Mouse (Mus musculus): ENCODE data around the gene Mapk11. TPM values are rescaled to one million over a fixed set of nuclear protein-coding genes. Genes with fewer than 3 reads are reported as not detected.
A peak's percentile ranks its signal among the peaks of the same experiment; 100 is the strongest.

Mapk11 gene
- polyA plus RNA-seq, 1 experiment from 2014 or later: 12.7 TPM

- Histone ChIP-seq H3K9me3 (replicated peaks) (no peaks in the 10 kb centered on the region), H3K36me3 (peaks cover 16% of the 10 kb centered on the region), H3K9ac (no peak overlapping the region), H3K4me2 (replicated peaks) (peak overlapping the region; percentile 81), H3K27me3 (peaks cover 28% of the 10 kb centered on the region), H3K27ac (replicated peaks) (no peak overlapping the region), H3K4me1 (peaks cover 40% of the 10 kb centered on the region), H3K4me3 (replicated peaks) (peak overlapping the region; percentile 68)
- 1% methylated on average over 13 of the region's 13 CpGs for WGBS
- ATAC-seq (ENCODE audit: insufficient number of reproducible peaks, low FRiP score, low TSS enrichment, low read depth): no peak
Observed at GRCm38 (mm10) chr15:89150041-89150390, 588 bp upstream of the Mapk11 start.

GRCm38 (mm10) chr15:89148496-89149270, 745 bp downstream of the Mapk11 start:
- 0 out of 2 replicates have a peak overlapping the region, but pooled peaks have one; percentile 48 for H3K27ac ChIP-seq (replicated peaks)
- H3K27me3 ChIP-seq: peaks cover 28% of the 10 kb centered on the region
- ATAC-seq (ENCODE audit: insufficient number of reproducible peaks, low FRiP score, low TSS enrichment, low read depth): no peak
- peak overlapping the region; percentile 68 for H3K4me3 ChIP-seq (replicated peaks)
- peak overlapping the region; percentile 81 for H3K4me2 ChIP-seq (replicated peaks)
- no peaks in the 10 kb centered on the region for H3K9me3 ChIP-seq (replicated peaks)
- peaks cover 4% of the 10 kb centered on the region for H3K36me3 ChIP-seq
- 5% methylated on average over 25 of the region's 25 CpGs for WGBS
- H3K4me1 ChIP-seq: peaks cover 40% of the 10 kb centered on the region
- peak overlapping the region; percentile 54 for H3K9ac ChIP-seq

- ATAC-seq (ENCODE audit: insufficient number of reproducible peaks, low FRiP score, low TSS enrichment, low read depth): no peak
- H3K4me3 ChIP-seq (replicated peaks): peak overlapping the region; percentile 68; the same call in 1 of the 2 replicates
- peaks cover 28% of the 10 kb centered on the region for H3K27me3 ChIP-seq
- H3K36me3 ChIP-seq: no peaks in the 10 kb centered on the region; the same call in 1 of the 2 replicates
- H3K4me1 ChIP-seq: peaks cover 40% of the 10 kb centered on the region
- H3K27ac ChIP-seq (replicated peaks): no peak overlapping the region
- H3K9me3 ChIP-seq (replicated peaks): no peaks in the 10 kb centered on the region
- 64% methylated on average over 4 of the region's 4 CpGs for WGBS
- H3K9ac ChIP-seq: no peak overlapping the region
- peak overlapping the region; percentile 81 for H3K4me2 ChIP-seq (replicated peaks)
Observed at GRCm38 (mm10) chr15:89147895-89148294, 1.5 kb downstream of the Mapk11 start.

GRCm38 (mm10) chr15:89147456-89147855, 2.0 kb downstream of the Mapk11 start:
- Histone ChIP-seq H3K9ac (no peak overlapping the region; the same call in 1 of the 2 replicates), H3K9me3 (replicated peaks) (no peaks in the 10 kb centered on the region), H3K4me2 (replicated peaks) (peak overlapping the region; percentile 60), H3K36me3 (no peaks in the 10 kb centered on the region; the same call in 1 of the 2 replicates), H3K4me1 (peaks cover 40% of the 10 kb centered on the region), H3K27me3 (peaks cover 33% of the 10 kb centered on the region), H3K4me3 (replicated peaks) (no peak overlapping the region; the same call in 1 of the 2 replicates), H3K27ac (replicated peaks) (no peak overlapping the region)
- no peak for ATAC-seq (ENCODE audit: insufficient number of reproducible peaks, low FRiP score, low TSS enrichment, low read depth)
- WGBS: 19% methylated on average over 10 of the region's 10 CpGs

- Histone ChIP-seq H3K9ac (no peak overlapping the region; the same call in 1 of the 2 replicates), H3K4me1 (peaks cover 40% of the 10 kb centered on the region), H3K27me3 (peaks cover 37% of the 10 kb centered on the region), H3K9me3 (replicated peaks) (no peaks in the 10 kb centered on the region), H3K4me2 (replicated peaks) (peak overlapping the region; percentile 60), H3K36me3 (no peaks in the 10 kb centered on the region; the same call in 1 of the 2 replicates), H3K27ac (replicated peaks) (no peak overlapping the region), H3K4me3 (replicated peaks) (peak overlapping the region; percentile 34)
- WGBS: 9% methylated on average over 15 of the region's 16 CpGs
- no peak for ATAC-seq (ENCODE audit: insufficient number of reproducible peaks, low FRiP score, low TSS enrichment, low read depth)
Observed at GRCm38 (mm10) chr15:89147024-89147423, 2.4 kb downstream of the Mapk11 start.

- H3K27me3 ChIP-seq: peaks cover 41% of the 10 kb centered on the region
- H3K9me3 ChIP-seq (replicated peaks): no peaks in the 10 kb centered on the region
- H3K36me3 ChIP-seq: no peaks in the 10 kb centered on the region; the same call in 1 of the 2 replicates
- H3K4me2 ChIP-seq (replicated peaks): peak overlapping the region; percentile 60
- H3K4me1 ChIP-seq: peaks cover 40% of the 10 kb centered on the region
- H3K9ac ChIP-seq: no peak overlapping the region
- no peak for ATAC-seq (ENCODE audit: insufficient number of reproducible peaks, low FRiP score, low TSS enrichment, low read depth)
- no peak overlapping the region for H3K27ac ChIP-seq (replicated peaks)
- H3K4me3 ChIP-seq (replicated peaks): peak overlapping the region; percentile 34
- WGBS: 2% methylated on average over 27 of the region's 27 CpGs
Observed at GRCm38 (mm10) chr15:89146537-89146936, 2.9 kb downstream of the Mapk11 start.

- Histone ChIP-seq H3K27ac (replicated peaks) (no peak overlapping the region), H3K4me2 (replicated peaks) (peak overlapping the region; percentile 60; the same call in 1 of the 2 replicates), H3K9ac (no peak overlapping the region; the same call in 1 of the 2 replicates), H3K27me3 (peaks cover 48% of the 10 kb centered on the region), H3K4me1 (peaks cover 47% of the 10 kb centered on the region), H3K4me3 (replicated peaks) (no peak overlapping the region), H3K36me3 (no peaks in the 10 kb centered on the region; the same call in 1 of the 2 replicates), H3K9me3 (replicated peaks) (no peaks in the 10 kb centered on the region)
- 75% methylated on average over 24 of the region's 24 CpGs for WGBS
- ATAC-seq (ENCODE audit: insufficient number of reproducible peaks, low FRiP score, low TSS enrichment, low read depth): no peak
Observed at GRCm38 (mm10) chr15:89145813-89146350, 3.5 kb downstream of the Mapk11 start.

GRCm38 (mm10) chr15:89144965-89145364, 4.5 kb downstream of the Mapk11 start:
- ATAC-seq (ENCODE audit: insufficient number of reproducible peaks, low FRiP score, low TSS enrichment, low read depth): no peak

GRCm38 (mm10) chr15:89143134-89143533, 6.3 kb downstream of the Mapk11 start:
- no peaks in the 10 kb centered on the region for H3K9me3 ChIP-seq (replicated peaks)
- H3K4me2 ChIP-seq (replicated peaks): no peak overlapping the region
- peaks cover 69% of the 10 kb centered on the region for H3K27me3 ChIP-seq
- no peaks in the 10 kb centered on the region; the same call in 1 of the 2 replicates for H3K36me3 ChIP-seq
- no peak overlapping the region for H3K9ac ChIP-seq
- WGBS: 52% methylated on average over 2 of the region's 2 CpGs
- no peak for ATAC-seq (ENCODE audit: insufficient number of reproducible peaks, low FRiP score, low TSS enrichment, low read depth)
- peaks cover 38% of the 10 kb centered on the region for H3K4me1 ChIP-seq
- H3K4me3 ChIP-seq (replicated peaks): no peak overlapping the region
- no peak overlapping the region for H3K27ac ChIP-seq (replicated peaks)

More at GRCm38 (mm10) chr15:89144965-89145364, 4.5 kb downstream of the Mapk11 start:
- Histone ChIP-seq H3K9ac (no peak overlapping the region), H3K9me3 (replicated peaks) (no peaks in the 10 kb centered on the region), H3K27ac (replicated peaks) (no peak overlapping the region), H3K36me3 (no peaks in the 10 kb centered on the region; the same call in 1 of the 2 replicates), H3K4me3 (replicated peaks) (no peak overlapping the region), H3K27me3 (peaks cover 57% of the 10 kb centered on the region), H3K4me2 (replicated peaks) (no peak overlapping the region), H3K4me1 (peaks cover 51% of the 10 kb centered on the region)
- WGBS: 84% methylated on average over 11 of the region's 11 CpGs

GRCm38 (mm10) chr15:89141905-89142304, 7.5 kb downstream of the Mapk11 start:
- no peak overlapping the region for H3K4me3 ChIP-seq (replicated peaks)
- H3K4me2 ChIP-seq (replicated peaks): no peak overlapping the region
- H3K36me3 ChIP-seq: no peaks in the 10 kb centered on the region; the same call in 1 of the 2 replicates
- peaks cover 63% of the 10 kb centered on the region for H3K27me3 ChIP-seq
- no peak overlapping the region for H3K27ac ChIP-seq (replicated peaks)
- H3K9ac ChIP-seq: no peak overlapping the region
- WGBS: 58% methylated on average over 4 of the region's 4 CpGs
- ATAC-seq (ENCODE audit: insufficient number of reproducible peaks, low FRiP score, low TSS enrichment, low read depth): no peak
- H3K9me3 ChIP-seq (replicated peaks): no peaks in the 10 kb centered on the region
- peaks cover 30% of the 10 kb centered on the region for H3K4me1 ChIP-seq

GRCm38 (mm10) chr15:89141443-89141842, 8.0 kb downstream of the Mapk11 start:
- Histone ChIP-seq H3K27ac (replicated peaks) (no peak overlapping the region), H3K27me3 (peaks cover 59% of the 10 kb centered on the region), H3K9ac (no peak overlapping the region), H3K36me3 (no peaks in the 10 kb centered on the region; the same call in 1 of the 2 replicates), H3K4me2 (replicated peaks) (no peak overlapping the region), H3K9me3 (replicated peaks) (no peaks in the 10 kb centered on the region), H3K4me3 (replicated peaks) (no peak overlapping the region), H3K4me1 (peaks cover 25% of the 10 kb centered on the region)
- no peak for ATAC-seq (ENCODE audit: insufficient number of reproducible peaks, low FRiP score, low TSS enrichment, low read depth)
- WGBS: 21% methylated on average over 5 of the region's 5 CpGs
